Mouse (Mus musculus) large intestine, adult 2 months (tissue): Measurements from ENCODE around the gene Dll1. TPM values are rescaled to one million over a fixed set of nuclear protein-coding genes. Genes with fewer than 3 reads are reported as not detected.

Experiments
- DNase-seq: peaks from one replicate; pipeline ENCODE4 v3.0.0-alpha.2; 2012; ENCODE audit warnings: low read depth, low spot score
- WGBS: fragments of 180-500 bp; shearing (Covaris S2); methylation state at CpG from one replicate; pipeline ENCODE4 v1.1.7; 2018; 5-methylcytosine and 5-hydroxymethylcytosine counted together
- polyA plus RNA-seq: library from polyadenylated mRNA; depleted of rRNA; stranded (reverse); fragments of >200 nt; gene quantifications from 2 replicates; pipeline ENCODE4 v1.2.3, GENCODE M21; 2012; rRNA removed

Dll1 gene
- polyA plus RNA-seq, 1 experiment = 20.8 TPM

DNA sequence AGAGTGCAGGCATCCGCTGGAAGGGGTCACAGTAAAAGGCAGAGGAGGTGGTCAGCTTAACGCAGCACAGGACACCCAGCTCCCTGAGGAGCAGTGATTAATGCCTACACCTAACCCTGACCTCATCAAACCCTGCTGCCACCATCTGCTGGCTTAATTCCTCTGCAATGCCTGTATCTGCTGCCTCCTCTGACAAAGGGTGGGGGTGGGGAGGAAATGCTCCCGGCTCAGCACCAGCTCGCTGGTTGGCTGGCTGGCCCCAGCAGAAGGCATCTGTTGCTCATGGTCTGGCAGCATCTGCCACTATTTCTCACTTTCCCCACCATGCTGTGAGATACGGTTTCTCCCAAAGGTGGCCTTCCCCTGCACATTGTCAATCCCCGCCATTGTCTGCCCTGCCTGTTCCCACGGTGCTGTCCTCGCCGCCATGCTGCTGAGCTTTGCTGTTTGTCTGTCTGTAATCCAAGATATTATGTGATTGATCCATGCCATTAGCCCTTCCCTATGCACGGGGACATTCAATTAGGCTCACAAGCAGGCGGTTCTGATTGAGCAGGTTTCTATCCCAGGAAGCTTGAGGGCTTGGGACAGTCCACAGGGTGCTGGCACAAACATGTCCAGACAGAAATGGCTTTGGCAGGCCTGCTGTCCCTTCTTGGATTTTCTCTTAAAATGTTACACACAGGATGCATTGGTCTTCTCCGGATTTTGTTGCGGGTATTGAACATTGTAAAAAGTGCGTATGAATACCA lies 33.4 kb downstream of the Dll1 start:
- 59% methylated on average over 14 of the region's 14 CpGs for WGBS
- no peak for DNase-seq

GRCm38 (mm10) chr17:15337906-15338305 lies 38.8 kb downstream of the Dll1 start:
- WGBS = 96% methylated on average over 1 of the region's 1 CpGs
- no peak for DNase-seq

DNA sequence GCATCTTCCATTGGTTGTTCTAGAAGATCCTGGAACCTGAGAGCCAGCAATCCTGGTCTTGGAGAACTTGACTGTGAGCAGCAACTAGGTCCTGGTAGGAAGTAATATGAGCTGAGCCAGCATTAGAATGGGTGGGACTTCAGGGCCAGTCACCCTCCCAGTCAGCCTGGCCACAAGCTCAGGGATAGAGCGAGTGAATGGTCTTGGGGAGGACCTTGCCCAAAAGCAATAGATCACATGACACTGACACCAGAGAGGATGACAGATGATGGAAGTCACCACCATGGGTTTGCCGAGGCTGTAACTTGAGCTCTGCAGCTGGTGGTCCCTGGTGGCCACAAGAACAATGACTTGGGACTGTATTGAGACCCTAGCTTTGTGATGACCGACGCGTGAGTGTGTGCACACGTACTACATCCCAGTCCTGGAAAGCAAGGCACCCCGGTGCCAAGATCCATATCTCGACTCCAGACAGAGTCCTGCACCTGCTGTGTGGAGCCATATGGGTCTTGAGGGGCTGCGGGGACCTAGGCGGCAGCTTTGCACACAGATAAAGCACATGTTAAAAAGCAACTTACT lies 46.8 kb downstream of the Dll1 start:
- no peak for DNase-seq
- 92% methylated on average over 10 of the region's 10 CpGs for WGBS

- 57% methylated on average over 5 of the region's 5 CpGs for WGBS
- DNase-seq = no peak
Observed at GRCm38 (mm10) chr17:15327106-15327505, 49.6 kb downstream of the Dll1 start.

- WGBS = 61% methylated on average over 10 of the region's 10 CpGs
- no peak for DNase-seq
Observed at GRCm38 (mm10) chr17:15325976-15326842, 50.5 kb downstream of the Dll1 start.

DNA sequence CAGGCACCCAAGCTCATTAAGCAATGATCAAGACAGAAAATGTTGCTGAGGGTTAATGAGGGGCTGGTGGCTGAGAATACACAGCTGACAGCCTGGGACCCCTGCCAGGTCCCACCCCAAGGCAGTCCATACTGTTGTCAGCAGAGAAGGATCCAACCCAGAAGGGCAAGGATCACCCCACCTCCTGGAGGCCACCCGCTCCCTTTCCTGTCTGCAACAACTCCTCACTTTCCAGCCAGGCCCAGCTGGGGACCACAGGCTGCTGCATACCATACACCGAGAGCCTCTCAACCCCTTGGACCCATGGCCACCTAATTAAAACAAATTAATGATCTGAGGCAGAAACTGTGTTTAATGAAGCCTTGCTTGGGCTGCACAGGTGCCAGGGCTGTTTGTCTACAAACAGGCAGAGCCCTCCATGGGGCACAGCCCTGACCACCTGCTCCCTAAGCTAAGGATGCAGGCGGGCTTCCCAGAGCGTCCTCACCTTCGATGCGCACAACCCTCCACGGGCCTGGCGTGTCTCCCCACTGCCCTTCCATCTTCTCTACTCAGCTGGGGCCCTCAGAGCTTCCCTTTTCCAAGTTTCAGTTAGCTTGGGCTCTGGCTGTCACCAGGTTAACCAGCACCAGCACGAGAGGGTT lies 53.4 kb downstream of the Dll1 start:
- DNase-seq = no peak
- WGBS = 75% methylated on average over 9 of the region's 9 CpGs

Other genes with a start within 250 kb of the Dll1 start
- gene Fam120b, start 19.3 kb upstream of the Dll1 start, polyA plus RNA-seq = 8.5 and 13.1 TPM in 2 replicates
- gene Psmb1, start 122.9 kb upstream of the Dll1 start, polyA plus RNA-seq = 154 and 162 TPM in 2 replicates
- gene Tbp, start 123.0 kb upstream of the Dll1 start, polyA plus RNA-seq = 14.0 and 25.4 TPM in 2 replicates
- 15.5 and 17.5 TPM in 2 replicates for gene Pdcd2, start 150.4 kb upstream of the Dll1 start, polyA plus RNA-seq
- 2.0 and 3.1 TPM in 2 replicates for gene Prdm9, start 187.5 kb upstream of the Dll1 start, polyA plus RNA-seq